Mouse (Mus musculus) regulatory T cell (primary cell): ENCODE data around the gene Tln1.

Experiments used
- in situ Hi-C: fragments of 300-600 bp; cut with MboI, MseI; formaldehyde crosslinking; loops from one replicate; pipeline ENCODE4 v1.15.1; 2025; ENCODE audit warnings: high pct_unique_total_duplicates

Gene Tln1

DNA sequence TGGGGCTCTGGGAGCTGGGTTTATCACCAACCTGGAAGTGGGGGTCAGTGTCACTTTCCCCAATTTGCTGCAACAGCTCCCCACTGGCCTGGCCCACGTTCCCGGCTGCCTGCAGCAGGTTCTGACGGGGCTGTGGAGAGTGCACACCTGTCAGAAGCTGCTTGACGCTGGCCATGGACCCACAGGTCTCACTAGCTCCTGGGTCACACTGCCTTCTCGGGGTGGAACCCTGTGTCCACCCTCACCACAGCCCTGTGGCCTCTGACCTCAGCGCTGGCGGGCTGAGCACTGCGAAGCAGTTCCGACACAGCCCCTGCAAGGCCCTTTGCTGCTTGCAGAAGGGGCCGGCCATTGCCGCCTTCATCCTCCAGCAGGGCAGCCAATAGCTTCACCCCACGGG is 13.4 kb downstream of the Tln1 start:
- in situ Hi-C loops: no loop called here

DNA sequence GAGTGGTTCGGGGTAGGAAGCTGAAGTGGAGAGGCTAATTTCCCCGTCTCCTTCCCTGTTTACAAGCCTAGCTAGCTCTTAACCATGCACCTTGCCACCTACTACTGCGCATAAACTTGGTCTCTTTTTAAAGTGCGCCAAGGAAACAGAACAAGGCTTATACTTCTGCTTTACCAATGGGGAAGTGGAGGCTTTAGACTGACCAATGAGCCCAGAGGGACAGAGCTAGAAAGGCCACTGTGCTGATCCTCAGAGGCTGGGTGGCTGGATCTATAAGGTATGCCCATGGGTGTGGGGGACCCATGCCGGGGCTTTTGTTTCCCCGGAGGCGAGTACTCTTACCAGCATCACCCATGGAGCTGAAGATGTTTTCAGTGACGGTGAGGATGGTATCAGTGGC is 15.3 kb downstream of the Tln1 start:
- in situ Hi-C loops: no loop called here

DNA sequence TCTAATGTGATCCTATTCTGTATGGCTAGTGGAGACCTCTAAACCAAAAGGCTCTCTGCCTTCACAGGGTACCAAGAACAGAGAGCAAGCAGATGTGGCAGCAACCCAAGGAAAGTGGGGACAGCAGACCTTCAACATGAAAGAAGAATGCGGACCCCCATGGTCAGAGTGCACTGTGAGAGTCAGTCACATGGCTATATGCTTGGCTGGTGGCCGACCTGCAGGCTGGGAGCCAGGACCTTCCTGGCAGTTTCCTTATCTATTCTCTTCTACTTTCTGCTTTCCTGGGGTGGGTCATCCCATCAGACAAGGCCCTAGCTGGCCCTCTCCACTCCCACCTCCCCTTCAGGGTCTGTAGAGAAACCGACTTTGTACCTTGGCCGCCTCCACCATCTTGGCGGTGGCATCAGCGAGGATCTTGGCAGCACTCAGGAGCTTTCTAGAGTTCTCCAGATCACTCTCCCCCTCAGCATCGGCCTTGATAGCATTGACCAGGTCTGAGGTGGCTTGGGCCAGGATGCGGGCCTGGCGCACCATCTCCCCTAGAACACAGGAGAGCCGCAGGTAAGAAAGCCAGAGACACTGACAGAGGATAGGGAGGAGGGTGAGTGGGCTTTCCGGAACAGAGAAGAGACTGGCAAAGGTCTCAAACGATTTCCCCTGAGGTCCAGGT is 16.0 kb downstream of the Tln1 start:
- in situ Hi-C loops: no loop called here

DNA sequence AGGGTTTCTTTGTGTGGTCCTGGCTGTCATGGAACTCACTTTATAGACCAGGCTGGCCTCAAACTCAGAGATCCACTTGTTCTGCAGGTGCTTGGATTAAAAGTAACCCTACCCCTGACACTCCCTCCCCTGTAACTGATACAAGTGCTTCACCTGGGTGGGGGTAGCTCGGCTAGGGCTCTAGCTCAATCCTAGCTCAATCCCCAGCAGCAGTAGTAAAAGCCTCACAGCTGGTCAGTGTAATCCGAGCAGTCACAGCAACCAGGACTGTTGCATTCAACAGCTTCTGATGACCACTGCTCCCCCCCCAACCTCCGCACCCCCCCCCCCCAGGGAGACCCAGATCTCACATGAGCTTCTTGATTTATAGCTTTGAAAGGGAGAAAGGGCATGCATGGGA is 20.4 kb downstream of the Tln1 start:
- in situ Hi-C loops: no loop called here

DNA sequence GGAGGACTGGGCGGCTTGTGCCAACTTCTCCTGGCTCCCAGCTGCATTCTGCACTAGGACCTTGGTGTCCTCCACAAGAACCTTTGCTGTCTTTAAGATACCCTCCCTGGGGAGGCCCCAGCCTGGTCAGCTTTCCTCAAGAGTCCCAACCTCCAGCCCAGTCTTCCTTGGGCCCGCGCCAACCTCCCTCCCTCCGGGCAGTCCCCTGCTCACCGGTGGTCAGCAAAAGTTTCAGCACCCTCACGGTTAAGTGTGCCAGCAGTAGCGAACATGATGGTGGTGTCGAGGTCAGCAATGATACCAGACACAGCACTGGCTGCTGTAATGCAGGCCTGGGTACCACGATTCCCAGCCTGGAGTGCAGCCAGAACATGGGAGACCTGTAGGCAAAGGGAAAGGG is 26.5 kb downstream of the Tln1 start:
- in situ Hi-C loops: no loop called here

DNA sequence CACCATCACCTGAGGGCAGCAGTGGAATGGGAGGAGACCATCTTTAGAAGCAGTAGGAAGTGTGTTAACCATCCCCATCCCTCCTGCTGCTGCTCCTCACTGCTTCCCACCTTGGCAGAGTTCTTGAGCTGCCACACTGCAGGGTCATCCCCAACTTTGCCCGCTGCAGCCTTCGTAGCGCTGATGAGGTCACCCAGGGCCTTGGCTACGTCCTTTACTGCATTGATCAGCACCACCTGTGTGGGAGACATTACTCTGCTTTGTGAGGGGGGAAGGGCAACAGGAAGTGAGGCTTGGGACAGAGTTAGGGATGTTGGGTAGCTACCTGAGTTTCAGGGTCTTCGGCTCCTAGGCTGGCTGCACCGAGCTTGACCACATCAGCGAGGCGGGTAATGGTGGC is 26.9 kb downstream of the Tln1 start:
- in situ Hi-C loops: no loop called here

DNA sequence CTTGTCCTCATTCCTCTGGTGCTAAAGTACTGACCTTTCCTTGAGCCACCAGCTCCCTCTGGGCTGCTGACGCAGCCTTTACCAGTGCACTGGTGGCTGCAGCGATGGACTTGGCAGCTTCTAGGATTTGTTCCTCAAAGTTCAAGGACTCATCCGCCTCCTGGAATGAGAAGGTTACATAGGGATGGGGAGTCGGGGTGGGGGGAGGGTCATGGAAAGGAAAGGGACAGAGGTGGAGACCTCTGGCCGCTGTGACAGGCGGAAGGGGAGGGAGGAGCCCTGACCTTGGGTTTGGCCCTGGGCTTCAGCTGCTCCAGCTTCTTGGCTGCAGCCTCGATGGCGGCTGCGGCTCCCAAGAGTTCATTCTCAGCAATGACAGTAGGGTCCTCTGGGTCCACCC is 29.2 kb downstream of the Tln1 start:
- in situ Hi-C loops: no loop called here

DNA sequence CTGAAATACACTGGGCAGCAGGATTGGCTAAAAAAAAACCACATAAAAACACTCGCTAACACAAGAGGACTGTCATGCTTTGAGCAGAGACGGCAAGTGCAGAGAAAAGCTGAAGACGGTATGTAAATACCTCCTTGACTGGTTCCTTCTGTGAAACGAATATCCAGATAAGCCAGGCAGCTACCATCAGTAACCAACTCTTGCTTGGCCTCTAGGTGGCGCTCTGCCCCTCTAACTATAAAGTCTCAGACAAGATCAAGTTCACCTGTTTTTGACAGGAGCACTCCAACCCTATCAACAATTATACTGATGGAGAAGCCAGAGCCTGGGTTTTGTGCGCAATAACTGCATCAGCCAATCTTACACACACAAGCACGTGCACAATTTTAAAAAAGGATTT is 31.9 kb downstream of the Tln1 start:
- in situ Hi-C loops: no loop called here

DNA sequence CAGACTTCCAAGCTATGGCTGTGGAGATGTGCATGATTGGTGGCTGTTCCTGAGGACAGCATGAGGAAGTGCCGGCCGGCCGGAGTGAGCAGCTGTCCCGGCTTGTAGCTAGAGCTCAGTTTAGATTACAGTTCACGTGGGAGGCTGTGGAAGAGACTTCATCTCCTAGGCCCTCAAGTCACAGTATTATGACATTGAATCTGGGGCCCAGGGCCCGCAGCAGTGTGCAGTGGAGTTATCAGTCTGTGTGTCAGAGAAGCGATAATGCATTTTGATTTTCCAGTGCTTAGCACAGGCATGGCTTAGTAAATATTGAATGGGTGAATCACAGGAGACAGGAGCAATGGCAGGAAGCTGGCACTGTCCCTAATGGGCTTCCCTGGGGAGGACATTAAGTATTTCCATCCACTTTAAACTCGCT is 32.4 kb downstream of the Tln1 start:
- in situ Hi-C loops: no loop called here

DNA sequence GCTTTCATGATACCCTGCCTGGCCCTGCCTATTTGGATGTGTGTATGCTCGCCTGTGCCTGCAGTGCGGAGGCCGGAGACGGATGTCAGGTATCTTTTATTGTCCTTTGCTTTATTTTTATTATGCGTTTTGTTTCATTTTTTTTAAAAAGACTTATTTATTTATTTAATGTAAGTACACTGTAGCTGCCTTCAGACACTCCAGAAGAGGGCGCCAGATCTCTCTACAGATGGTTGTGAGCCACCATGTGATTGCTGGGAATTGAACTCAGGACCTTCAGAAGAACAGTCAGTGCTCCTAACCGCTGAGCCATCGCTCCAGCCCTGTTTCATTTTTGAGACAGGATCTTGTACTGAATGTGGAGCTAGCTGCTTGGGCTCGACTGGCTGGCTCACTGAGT is 34.0 kb downstream of the Tln1 start:
- in situ Hi-C loops: no loop called here

DNA sequence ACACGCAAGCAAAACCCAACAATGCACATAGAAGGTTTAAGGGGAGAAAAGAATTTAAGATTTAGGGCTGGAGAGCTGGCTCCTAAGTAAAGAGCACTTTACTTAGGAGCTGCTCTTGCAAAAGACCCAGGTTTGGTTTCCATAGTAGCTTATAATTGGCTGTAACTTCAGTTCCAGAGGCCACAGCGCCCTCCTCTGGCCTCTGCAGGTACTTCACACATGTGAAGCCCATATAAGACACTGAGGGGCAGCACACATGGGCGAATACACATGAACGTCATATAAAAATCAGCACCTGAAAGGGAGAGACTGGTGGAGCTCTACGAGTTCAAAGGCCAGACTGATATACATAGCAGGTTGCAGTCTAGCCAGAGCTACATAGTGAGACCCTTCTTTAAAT is 34.6 kb downstream of the Tln1 start:
- in situ Hi-C loops: no loop called here

DNA sequence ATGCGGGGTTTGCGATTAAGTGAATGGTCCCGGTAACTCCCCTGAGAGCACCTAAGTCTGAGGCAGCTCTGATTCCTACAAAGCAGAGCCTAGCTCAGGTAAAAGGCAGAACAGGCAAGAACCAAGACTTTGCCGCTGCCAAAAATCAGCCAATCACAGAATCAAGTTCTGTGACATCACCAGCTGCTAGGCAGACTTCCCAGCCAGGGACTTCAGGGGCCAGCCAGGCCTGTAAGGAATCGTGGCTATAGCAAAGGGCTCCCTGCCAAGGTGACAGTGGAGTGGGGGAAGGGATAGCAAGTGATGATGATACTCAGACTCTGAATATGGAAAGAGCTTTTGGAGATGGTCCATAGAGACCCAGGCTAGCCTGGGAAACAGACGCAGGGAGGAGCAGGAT is 42.5 kb downstream of the Tln1 start:
- in situ Hi-C loops: no loop called here

DNA sequence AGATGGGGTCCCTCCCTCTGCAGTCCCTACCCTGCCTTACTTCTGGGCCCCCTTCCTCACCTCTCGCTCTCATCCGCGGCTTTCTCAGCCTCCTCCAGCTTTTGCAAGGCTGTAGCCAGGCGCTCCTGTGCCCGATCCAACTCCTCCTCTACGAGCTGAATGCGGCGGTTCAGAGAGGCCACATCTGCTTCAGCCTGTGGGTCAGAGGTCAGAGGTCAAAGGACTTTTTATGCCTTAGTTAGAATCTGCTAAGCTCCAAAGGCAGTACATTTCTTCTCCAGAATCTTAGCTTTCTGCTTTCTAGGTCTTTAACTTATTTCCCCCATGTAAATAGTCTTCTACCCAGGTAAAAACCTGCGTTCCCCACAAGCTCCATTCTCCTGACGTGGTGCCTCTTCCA is 42.9 kb downstream of the Tln1 start:
- in situ Hi-C loops: no loop called here

DNA sequence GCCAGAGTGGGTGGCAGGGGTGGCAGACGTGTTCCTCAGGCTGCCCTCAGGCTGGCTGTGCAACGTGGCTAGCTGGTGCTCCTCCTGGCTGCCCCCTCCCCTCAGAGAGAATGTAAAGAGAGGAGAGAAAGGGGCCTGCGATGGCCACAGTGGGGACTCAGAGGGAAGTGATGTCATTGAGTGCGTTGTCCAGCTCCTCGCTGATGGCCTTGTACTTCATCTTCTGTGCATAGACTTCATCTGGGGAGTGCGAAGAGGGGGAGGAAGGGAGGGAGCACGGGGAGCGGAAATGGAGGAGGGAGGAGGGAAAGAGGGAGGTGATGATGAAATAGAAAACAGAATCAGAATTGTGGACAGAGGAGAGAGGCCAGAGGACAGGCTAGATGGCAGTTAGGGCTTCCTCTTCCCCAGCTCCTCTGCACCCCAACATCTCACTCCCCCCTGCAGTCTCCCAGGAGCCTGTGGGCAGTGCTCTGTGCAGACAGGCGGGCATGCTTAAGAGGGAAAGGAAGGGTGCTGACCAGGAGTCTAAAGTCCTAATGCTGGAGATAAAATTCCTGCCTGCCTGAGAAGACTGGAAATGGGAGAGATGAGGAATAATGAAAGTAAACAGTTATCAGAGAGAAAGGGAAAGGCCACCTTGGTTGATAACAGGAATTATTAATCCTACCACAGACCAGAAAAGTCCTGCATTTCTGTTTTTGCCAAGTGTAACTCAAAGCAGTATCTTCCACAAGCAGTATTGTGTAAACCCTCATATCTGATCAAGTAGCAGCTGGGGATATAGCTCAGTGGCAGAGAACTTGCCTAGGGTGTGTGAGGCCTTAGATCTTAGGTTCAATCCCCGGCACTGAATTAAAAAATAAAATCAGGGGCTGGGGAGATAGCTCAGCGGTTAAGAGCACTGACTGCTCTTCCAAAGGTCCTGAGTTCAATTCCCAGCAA is 46.5 kb downstream of the Tln1 start:
- in situ Hi-C loops: no loop called here

DNA sequence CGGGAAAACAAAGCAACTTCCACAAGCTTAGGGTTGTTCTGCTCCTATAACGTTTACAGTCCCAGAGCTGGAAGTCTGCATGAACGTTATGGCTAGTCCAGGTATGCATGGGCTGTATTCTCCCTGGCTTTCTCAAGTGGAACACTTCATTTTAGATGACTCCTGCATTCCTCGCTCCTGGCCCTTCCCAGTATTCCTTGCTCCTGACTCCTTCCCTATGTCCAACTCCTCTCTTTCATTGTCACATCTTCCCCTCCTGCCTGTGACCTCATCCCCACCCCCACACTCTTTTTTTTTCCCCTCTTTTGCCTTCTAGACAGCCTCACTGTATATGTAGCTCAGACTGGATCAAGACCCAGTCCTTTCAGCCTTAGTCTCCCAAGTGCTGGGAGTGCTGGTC is 48.7 kb downstream of the Tln1 start:
- in situ Hi-C loops: no loop called here

DNA sequence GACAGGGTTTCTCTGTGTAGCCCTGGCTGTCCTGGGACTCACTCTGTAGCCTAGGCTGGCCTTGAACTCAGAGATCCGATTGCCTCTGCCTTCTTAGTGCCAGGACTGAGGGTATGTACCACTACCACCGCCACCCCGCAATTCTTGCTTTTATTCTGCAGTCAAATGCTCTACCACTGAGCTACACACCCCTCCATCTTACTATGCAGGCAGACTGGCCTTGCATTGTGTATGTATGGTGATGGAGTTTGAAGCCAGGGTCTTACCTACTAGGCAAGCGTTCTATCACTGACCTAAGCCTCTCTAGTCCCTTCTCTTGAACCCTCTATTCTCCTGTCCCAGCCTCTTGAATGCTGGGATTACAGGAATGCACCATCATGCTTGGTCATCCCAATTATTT is 49.2 kb downstream of the Tln1 start:
- in situ Hi-C loops: no loop called here

DNA sequence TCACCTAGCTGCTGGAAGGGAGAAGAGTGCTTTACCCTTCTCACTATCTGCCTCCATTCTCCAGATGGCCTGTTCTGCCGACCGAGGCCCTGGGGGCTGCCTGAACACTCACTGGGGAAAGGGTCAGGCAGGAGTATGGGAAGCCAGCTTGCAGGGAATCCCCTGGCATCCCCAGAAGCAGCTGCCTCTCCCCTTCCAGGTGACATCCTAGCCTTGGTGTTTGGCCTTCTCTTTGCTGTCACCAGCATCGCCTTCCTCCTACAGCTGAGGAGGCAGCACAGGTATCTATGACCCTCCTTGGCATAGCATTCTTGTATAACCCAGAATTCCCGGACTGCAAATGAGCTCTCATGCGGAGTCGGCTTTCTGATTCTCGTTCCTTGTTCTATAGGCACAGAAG is 49.8 kb downstream of the Tln1 start:
- in situ Hi-C loops: no loop called here

DNA sequence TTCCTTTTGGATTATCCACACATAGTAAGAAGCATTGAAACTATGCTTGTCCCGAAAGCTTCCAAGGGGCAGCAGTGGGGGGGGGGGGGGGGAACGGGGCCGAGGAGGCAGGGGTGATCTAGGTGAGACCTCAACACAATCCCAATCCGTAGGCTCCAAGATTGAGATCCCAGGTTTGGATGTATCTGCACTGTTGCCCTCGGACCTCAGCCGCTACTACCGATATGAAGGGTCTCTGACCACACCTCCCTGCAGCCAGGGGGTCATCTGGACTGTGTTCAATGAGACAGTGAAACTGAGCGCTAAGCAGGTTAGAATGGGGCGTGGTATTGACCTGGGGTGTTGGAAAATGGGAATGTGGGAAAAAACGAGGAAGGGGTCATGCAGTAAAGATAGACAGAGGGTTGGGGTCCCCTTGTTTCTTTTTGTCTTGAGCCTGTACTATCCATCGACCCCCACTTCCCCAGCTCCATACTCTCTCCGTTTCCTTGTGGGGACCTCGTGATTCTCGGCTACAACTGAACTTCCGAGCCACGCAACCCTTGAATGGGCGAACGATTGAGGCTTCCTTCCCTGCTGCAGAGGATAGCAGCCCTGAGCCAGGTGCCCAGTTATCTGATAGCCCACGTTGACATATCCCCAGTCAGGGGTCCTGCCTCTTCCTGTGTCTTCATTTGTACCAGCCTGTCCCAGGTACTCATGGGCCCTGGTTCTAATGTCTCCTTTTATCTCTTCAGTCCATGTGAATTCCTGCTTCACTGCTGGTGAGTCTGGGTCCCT is 50.6 kb downstream of the Tln1 start:
- in situ Hi-C loops: no loop called here

DNA sequence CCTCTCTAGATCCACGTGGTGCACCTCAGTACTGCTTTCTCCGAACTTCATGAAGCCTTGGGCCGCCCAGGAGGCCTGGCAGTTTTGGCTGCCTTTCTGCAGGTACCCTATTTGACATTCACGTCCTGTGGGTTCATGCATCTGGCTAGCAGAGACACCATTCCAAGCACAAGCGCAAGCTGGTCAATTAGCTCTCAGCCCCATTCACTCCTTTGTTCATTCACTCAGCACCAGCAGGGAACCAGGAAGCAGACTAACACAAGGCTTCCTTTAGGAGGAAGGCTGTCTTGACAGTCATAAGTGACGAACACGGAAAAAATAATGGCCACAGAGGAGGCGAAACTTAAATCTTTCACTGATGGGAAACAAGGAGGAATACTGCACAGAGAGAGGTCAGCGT is 53.4 kb downstream of the Tln1 start:
- in situ Hi-C loops: no loop called here

DNA sequence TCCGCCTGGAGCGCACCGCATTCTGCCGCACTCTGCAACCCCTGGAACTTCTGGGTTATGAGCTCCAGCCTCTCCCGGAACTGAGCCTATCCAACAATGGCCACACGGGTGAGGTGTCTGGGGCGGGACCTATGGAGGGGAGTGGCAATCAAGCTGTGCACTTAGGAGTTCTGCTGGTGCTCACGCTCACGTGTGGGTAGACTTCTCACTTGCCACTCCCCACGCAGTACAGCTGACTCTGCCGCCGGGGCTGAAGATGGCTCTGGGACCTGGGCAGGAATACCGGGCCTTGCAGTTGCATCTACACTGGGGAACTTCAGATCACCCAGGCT is 53.9 kb downstream of the Tln1 start:
- in situ Hi-C loops: no loop called here

DNA sequence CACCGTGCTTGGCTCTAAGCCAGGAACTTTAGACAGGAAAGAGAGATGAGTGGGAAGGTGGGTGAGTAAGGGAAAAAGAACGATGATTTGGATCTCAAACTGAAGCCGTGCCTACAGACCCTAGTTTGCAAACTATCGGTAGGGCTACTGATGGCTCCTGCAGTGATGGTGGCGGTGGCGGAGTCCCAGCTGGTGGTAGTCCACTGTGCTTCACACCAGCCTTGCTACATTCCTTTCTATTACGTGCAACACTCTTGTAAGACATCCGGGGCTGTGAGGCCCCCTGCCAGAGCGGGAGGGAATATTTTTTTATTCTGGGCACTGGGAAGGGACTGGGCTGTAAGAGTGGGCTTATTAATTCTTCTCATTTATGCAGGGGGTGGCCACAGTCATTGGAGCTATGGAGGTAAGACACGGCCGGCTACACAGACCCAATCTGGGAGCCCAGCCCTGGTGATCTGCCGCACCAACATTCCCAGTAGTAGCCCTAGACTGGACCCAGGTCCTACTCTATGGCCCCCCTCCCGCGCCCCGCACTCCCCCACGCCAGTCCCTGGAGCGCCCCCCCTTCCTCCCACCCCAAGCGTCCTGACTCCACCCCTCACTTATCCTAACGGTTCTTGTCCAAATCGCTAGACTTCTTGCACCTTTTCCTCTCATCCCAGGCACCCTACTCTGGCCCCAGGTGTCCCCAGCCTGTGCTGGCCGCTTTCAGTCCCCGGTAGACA is 54.4 kb downstream of the Tln1 start:
- in situ Hi-C loops: no loop called here
